8 mouse cellular contexts compared by ENCODE assay signal in the genomic region with DNA sequence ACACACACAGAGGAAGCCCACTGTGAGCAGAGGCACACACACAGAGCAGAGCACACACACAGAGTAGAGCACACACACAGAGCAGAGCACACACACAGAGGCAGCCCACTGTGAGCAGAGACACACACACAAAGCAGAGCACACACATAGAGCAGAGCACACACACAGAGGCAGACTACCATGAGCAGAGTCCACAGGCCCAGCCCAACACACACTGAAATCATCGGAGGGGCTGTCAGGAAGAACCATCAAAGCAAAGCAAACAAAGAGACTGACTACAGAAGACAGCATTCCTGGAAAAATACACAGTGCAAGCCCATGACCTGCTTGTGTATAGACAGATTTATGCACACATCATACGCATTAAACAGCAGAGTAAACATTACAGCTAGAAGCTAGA. TPM values are rescaled to one million over a fixed set of nuclear protein-coding genes. Genes with fewer than 3 reads are reported as not detected.
DNase-seq lines count a peak whose midpoint lies in the region; ATAC-seq and TF ChIP-seq lines count a peak whose summit lies in the region.
"Had no signal": no experiment of that assay in that cellular context is flagged by ENCODE, and none has a peak within 500 bp of the region (broad histone marks: within the 10 kb centered on the region; RNA-seq: fewer than 3 reads in every experiment).

No protein-coding gene starts in this region.

- TF ChIP-seq POLR2A in cerebellum, adult 2 months (IDR thresholded peaks at IDR 0.05; ENCODE audit: borderline replicate concordance, insufficient read depth, low read length) = no peak

- no peak overlapping the region; the same call in 1 of the 2 replicates for H3K27ac ChIP-seq in forebrain, postnatal 0 days (ENCODE audit: low read depth, low read length)
- H3K27ac ChIP-seq in limb, embryonic 12.5 days = peak overlapping the region; percentile 78
- peak overlapping the region; percentile 56 for H3K27ac ChIP-seq in neural tube, embryonic 15.5 days (replicated peaks)
- no peak overlapping the region for H3K27ac ChIP-seq in cerebellum, adult 2 months (ENCODE audit: insufficient read depth, low read length)

- no peak for TF ChIP-seq CTCF in forebrain, postnatal 0 days (IDR thresholded peaks at IDR 0.05; ENCODE audit: low read depth)
- TF ChIP-seq CTCF in cerebellum, adult 2 months (IDR thresholded peaks at IDR 0.05; ENCODE audit: borderline replicate concordance, insufficient read depth, low read depth, low read length) = no peak

- 61% methylated on average over 2 of the region's 2 CpGs for WGBS in forebrain, postnatal 0 days
- WGBS in limb, embryonic 12.5 days = 66% methylated on average over 2 of the region's 2 CpGs
- 60% methylated on average over 2 of the region's 2 CpGs for WGBS in neural tube, embryonic 15.5 days
- 63% methylated on average over 2 of the region's 2 CpGs for WGBS in cerebellum, adult 2 months

- H3K4me2 ChIP-seq in forebrain, postnatal 0 days (ENCODE audit: low read depth) = no peak overlapping the region
- H3K4me2 ChIP-seq in limb, embryonic 12.5 days = no peak overlapping the region
- H3K4me2 ChIP-seq in neural tube, embryonic 15.5 days = no peak overlapping the region

- DNase-seq in kidney, postnatal 10 days = peak; percentile 26
- DNase-seq in kidney, adult 8-10 months = no peak
- DNase-seq in forebrain, postnatal 0 days = no peak
- DNase-seq in cerebellum, adult 2 months = no peak
- DNase-seq in urinary bladder, adult 2 months (ENCODE audit: low spot score) = no peak

- H3K4me3 ChIP-seq in forebrain, postnatal 0 days (ENCODE audit: low read depth, low read length) = no peak overlapping the region
- no peak overlapping the region for H3K4me3 ChIP-seq in limb, embryonic 12.5 days (replicated peaks)
- H3K4me3 ChIP-seq in neural tube, embryonic 15.5 days (replicated peaks) = no peak overlapping the region
- H3K4me3 ChIP-seq in cerebellum, adult 2 months (replicated peaks; ENCODE audit: insufficient read depth, low read depth, low read length) = no peak overlapping the region
- H3K4me3 ChIP-seq: myocyte had no signal

- H3K4me1 ChIP-seq in forebrain, postnatal 0 days (ENCODE audit: insufficient read depth) = no peaks in the 10 kb centered on the region
- peaks cover 32% of the 10 kb centered on the region for H3K4me1 ChIP-seq in limb, embryonic 12.5 days (replicated peaks)
- H3K4me1 ChIP-seq in neural tube, embryonic 15.5 days = no peaks in the 10 kb centered on the region
- H3K4me1 ChIP-seq in cerebellum, adult 2 months (ENCODE audit: control insufficient read depth, insufficient read depth, low read length) = no peaks in the 10 kb centered on the region

- H3K9me3 ChIP-seq in forebrain, postnatal 0 days (ENCODE audit: low read length) = no peaks in the 10 kb centered on the region
- H3K9me3 ChIP-seq in limb, embryonic 12.5 days = peaks cover 5% of the 10 kb centered on the region; the same call in 1 of the 2 replicates
- H3K9me3 ChIP-seq in neural tube, embryonic 15.5 days (replicated peaks) = no peaks in the 10 kb centered on the region

- H3K27me3 ChIP-seq in forebrain, postnatal 0 days (ENCODE audit: insufficient read depth, low read length) = no peaks in the 10 kb centered on the region
- no peaks in the 10 kb centered on the region for H3K27me3 ChIP-seq in limb, embryonic 12.5 days
- H3K27me3 ChIP-seq in neural tube, embryonic 15.5 days (replicated peaks) = no peaks in the 10 kb centered on the region
- no peaks in the 10 kb centered on the region for H3K27me3 ChIP-seq in cerebellum, adult 2 months (ENCODE audit: control insufficient read depth, insufficient read depth, low read length)

- H3K9ac ChIP-seq in forebrain, postnatal 0 days = no peak overlapping the region
- H3K9ac ChIP-seq in limb, embryonic 12.5 days (replicated peaks) = no peak overlapping the region
- H3K9ac ChIP-seq in neural tube, embryonic 15.5 days (replicated peaks) = no peak overlapping the region

- ATAC-seq in forebrain, postnatal 0 days = 0 out of 2 replicates have a peak, but pooled peaks have one; percentile 6
- ATAC-seq in limb, embryonic 12.5 days (ENCODE audit: insufficient number of reproducible peaks, insufficient read depth, low FRiP score, low TSS enrichment, low read depth) = no peak
- ATAC-seq in neural tube, embryonic 15.5 days (ENCODE audit: low FRiP score) = 0 out of 2 replicates have a peak, but pooled peaks have one; percentile 41

- no peaks in the 10 kb centered on the region for H3K36me3 ChIP-seq in forebrain, postnatal 0 days (ENCODE audit: insufficient read depth)
- H3K36me3 ChIP-seq in limb, embryonic 12.5 days = peaks cover 22% of the 10 kb centered on the region
- no peaks in the 10 kb centered on the region for H3K36me3 ChIP-seq in neural tube, embryonic 15.5 days

RNA-seq across cellular contexts. Expression of gene Sh3d21, which starts 7.4 kb away (rescaled TPM):
- total RNA-seq in forebrain, postnatal 0 days (2014; rRNA removed) = 1.0 and 2.1 TPM in 2 replicates
- 1.4 and 1.7 TPM in 2 replicates for polyA plus RNA-seq in forebrain, postnatal 0 days (2015; fragmentation: Nextera tagmentation; extraction: Ambion mirVana)
- polyA plus RNA-seq in limb, embryonic 12.5 days (2016; fragmentation: Nextera tagmentation; extraction: Ambion mirVana) = 7.2 and 8.4 TPM in 2 replicates
- polyA plus RNA-seq in neural tube, embryonic 15.5 days (2015; fragmentation: Nextera tagmentation; extraction: Ambion mirVana) = 1.4 and 2.6 TPM in 2 replicates
- 1.6 and 2.0 TPM in 2 replicates for polyA plus RNA-seq in cerebellum, adult 2 months (2012; rRNA removed)
- polyA plus RNA-seq in urinary bladder, adult 2 months (2012; rRNA removed) = 10.1 and 11.8 TPM in 2 replicates

RNA-seq across cellular contexts. Expression of gene Eva1b, which starts 8.3 kb away (rescaled TPM):
- 12.9 and 14.4 TPM in 2 replicates for total RNA-seq in forebrain, postnatal 0 days (2014; rRNA removed)
- 10.6 and 12.6 TPM in 2 replicates for polyA plus RNA-seq in forebrain, postnatal 0 days (2015; fragmentation: Nextera tagmentation; extraction: Ambion mirVana)
- polyA plus RNA-seq in limb, embryonic 12.5 days (2016; fragmentation: Nextera tagmentation; extraction: Ambion mirVana) = 65.6 and 67.5 TPM in 2 replicates
- 13.3 and 19.1 TPM in 2 replicates for polyA plus RNA-seq in neural tube, embryonic 15.5 days (2015; fragmentation: Nextera tagmentation; extraction: Ambion mirVana)
- polyA plus RNA-seq in cerebellum, adult 2 months (2012; rRNA removed) = 9.0 and 9.2 TPM in 2 replicates
- polyA plus RNA-seq in urinary bladder, adult 2 months (2012; rRNA removed) = 64.1 and 68.0 TPM in 2 replicates

RNA-seq across cellular contexts. Expression of gene Thrap3, which starts 46.7 kb away (rescaled TPM):
- total RNA-seq in forebrain, postnatal 0 days (2014; rRNA removed) = 113 and 165 TPM in 2 replicates
- polyA plus RNA-seq in forebrain, postnatal 0 days (2015; fragmentation: Nextera tagmentation; extraction: Ambion mirVana) = 92.4 and 111 TPM in 2 replicates
- polyA plus RNA-seq in limb, embryonic 12.5 days (2016; fragmentation: Nextera tagmentation; extraction: Ambion mirVana) = 303 and 349 TPM in 2 replicates
- 127 and 133 TPM in 2 replicates for polyA plus RNA-seq in neural tube, embryonic 15.5 days (2015; fragmentation: Nextera tagmentation; extraction: Ambion mirVana)
- polyA plus RNA-seq in cerebellum, adult 2 months (2012; rRNA removed) = 122 TPM in 2 replicates
- 111 and 130 TPM in 2 replicates for polyA plus RNA-seq in urinary bladder, adult 2 months (2012; rRNA removed)

RNA-seq across cellular contexts. Expression of gene Stk40, which starts 52.1 kb away (rescaled TPM):
- 11.7 and 19.6 TPM in 2 replicates for total RNA-seq in forebrain, postnatal 0 days (2014; rRNA removed)
- 13.3 and 14.9 TPM in 2 replicates for polyA plus RNA-seq in forebrain, postnatal 0 days (2015; fragmentation: Nextera tagmentation; extraction: Ambion mirVana)
- polyA plus RNA-seq in limb, embryonic 12.5 days (2016; fragmentation: Nextera tagmentation; extraction: Ambion mirVana) = 41.1 and 45.2 TPM in 2 replicates
- 28.1 and 29.9 TPM in 2 replicates for polyA plus RNA-seq in neural tube, embryonic 15.5 days (2015; fragmentation: Nextera tagmentation; extraction: Ambion mirVana)
- 23.3 and 24.9 TPM in 2 replicates for polyA plus RNA-seq in cerebellum, adult 2 months (2012; rRNA removed)
- 26.3 and 40.8 TPM in 2 replicates for polyA plus RNA-seq in urinary bladder, adult 2 months (2012; rRNA removed)

RNA-seq across cellular contexts. Expression of gene Lsm10, which starts 59.4 kb away (rescaled TPM):
- total RNA-seq in forebrain, postnatal 0 days (2014; rRNA removed) = 36.1 and 37.1 TPM in 2 replicates
- 54.5 and 59.5 TPM in 2 replicates for polyA plus RNA-seq in forebrain, postnatal 0 days (2015; fragmentation: Nextera tagmentation; extraction: Ambion mirVana)
- polyA plus RNA-seq in limb, embryonic 12.5 days (2016; fragmentation: Nextera tagmentation; extraction: Ambion mirVana) = 43.2 and 44.3 TPM in 2 replicates
- polyA plus RNA-seq in neural tube, embryonic 15.5 days (2015; fragmentation: Nextera tagmentation; extraction: Ambion mirVana) = 48.5 and 51.6 TPM in 2 replicates
- polyA plus RNA-seq in cerebellum, adult 2 months (2012; rRNA removed) = 21.4 and 28.8 TPM in 2 replicates
- 48.2 and 49.5 TPM in 2 replicates for polyA plus RNA-seq in urinary bladder, adult 2 months (2012; rRNA removed)

Comparison
In these comparisons a context has a peak if more than half of its experiments do, and no peak if none do; other contexts are left out.
1. H3K27ac ChIP-seq: peak in limb, embryonic 12.5 days (single experiment) and neural tube, embryonic 15.5 days (single experiment); none in forebrain, postnatal 0 days (single experiment) and cerebellum, adult 2 months (single experiment).